Mouse (Mus musculus) kidney, adult 2 months (tissue): ENCODE results near the gene Ube4b. TPM values are rescaled to one million over a fixed set of nuclear protein-coding genes. Genes with fewer than 3 reads are reported as not detected.
A peak's percentile ranks its signal among the peaks of the same experiment; 100 is the strongest.
"Not testable (repeated sequence)": the region's sequence is repeated elsewhere in the genome, so short reads cannot be mapped to it uniquely, and the experiment has no call there.

Source experiments
- DNase-seq: peaks from one replicate; pipeline ENCODE4 v3.0.0; 2021
- H3K27ac ChIP-seq: fragments of 200-500 bp; 2 replicates; pipeline ENCODE4 v1.5.1; 2012; ENCODE audit warnings: low read depth, low read length, control low read depth, inconsistent platforms; ENCODE audit not compliant: insufficient read depth
- H3K27me3 ChIP-seq: fragments of 200-500 bp; replicated peaks from 2 replicates; pipeline ENCODE4 v1.6.1; 2012; ENCODE audit warnings: mild to moderate bottlenecking, moderate library complexity, low read length, inconsistent platforms; ENCODE audit not compliant: control insufficient read depth, insufficient read depth
- H3K36me3 ChIP-seq: fragments of 200-500 bp; 2 replicates; pipeline ENCODE4 v1.6.1; 2012; ENCODE audit warnings: mild to moderate bottlenecking, moderate library complexity, low read length, inconsistent platforms; ENCODE audit not compliant: control insufficient read depth, insufficient read depth
- H3K4me1 ChIP-seq: fragments of 200-500 bp; 2 replicates; pipeline ENCODE4 v1.6.1; 2011; ENCODE audit warnings: low read length; ENCODE audit not compliant: control insufficient read depth, insufficient read depth
- H3K4me3 ChIP-seq: fragments of 200-500 bp; 2 replicates; pipeline ENCODE4 v1.5.1; 2011; ENCODE audit warnings: mild to moderate bottlenecking, low read depth, low read length, control low read depth; ENCODE audit not compliant: insufficient read depth
- CTCF ChIP-seq: fragments of 200-500 bp; conservative IDR thresholded peaks from 2 replicates; pipeline ENCODE4 v1.5.1; 2011; ENCODE audit warnings: low read depth, mild to moderate bottlenecking, control low read depth, low read length, moderate library complexity, mixed read lengths; ENCODE audit not compliant: insufficient read depth, insufficient read length
- POLR2A ChIP-seq: fragments of 200-500 bp; IDR thresholded peaks from one replicate; pipeline ENCODE4 v1.6.1; 2011; ENCODE audit warnings: low read depth, low read length, control low read depth
- WGBS: fragments of 180-500 bp; shearing (Covaris S2); methylation state at CpG from one replicate; pipeline ENCODE4 v1.1.7; 2018; 5-methylcytosine and 5-hydroxymethylcytosine counted together
- polyA plus RNA-seq: library from polyadenylated mRNA; depleted of rRNA; stranded (reverse); fragments of >200 nt; gene quantifications from 2 replicates; pipeline ENCODE4 v1.2.3, GENCODE M21; 2012

Ube4b gene
- polyA plus RNA-seq, 1 experiment: 56.5 TPM

- Histone ChIP-seq H3K27me3 (no peaks in the 10 kb centered on the region), H3K4me1 (no peaks in the 10 kb centered on the region), H3K27ac (no peak overlapping the region), H3K36me3 (no peaks in the 10 kb centered on the region), H3K4me3 (no peak overlapping the region)
- TF ChIP-seq POLR2A: no peak
- TF ChIP-seq CTCF: no peak
- no peak for DNase-seq
- 88% methylated on average over 1 of the region's 1 CpGs for WGBS
Observed at GRCm38 (mm10) chr4:149459425-149459824, 32.9 kb upstream of the Ube4b start.

GRCm38 (mm10) chr4:149458526-149458925 lies 32.0 kb upstream of the Ube4b start:
- Histone ChIP-seq H3K27me3 (no peaks in the 10 kb centered on the region), H3K27ac (no peak overlapping the region), H3K4me3 (no peak overlapping the region), H3K4me1 (no peaks in the 10 kb centered on the region), H3K36me3 (no peaks in the 10 kb centered on the region)
- no peak for TF ChIP-seq POLR2A
- TF ChIP-seq CTCF: no peak
- no peak for DNase-seq
- 74% methylated on average over 5 of the region's 5 CpGs for WGBS

GRCm38 (mm10) chr4:149457831-149458430 lies 31.4 kb upstream of the Ube4b start:
- peak overlapping the region; percentile 68; the same call in 1 of the 2 replicates for H3K27ac ChIP-seq
- H3K27me3 ChIP-seq: no peaks in the 10 kb centered on the region
- no peaks in the 10 kb centered on the region for H3K36me3 ChIP-seq
- H3K4me3 ChIP-seq: no peak overlapping the region
- H3K4me1 ChIP-seq: no peaks in the 10 kb centered on the region
- 46% methylated on average over 6 of the region's 6 CpGs for WGBS
- peak; percentile 84 for DNase-seq
- no peak for TF ChIP-seq CTCF
- no peak for TF ChIP-seq POLR2A

GRCm38 (mm10) chr4:149457163-149457562 lies 30.6 kb upstream of the Ube4b start:
- not testable (repeated sequence) for H3K4me1 ChIP-seq, H3K27ac ChIP-seq, H3K36me3 ChIP-seq, H3K4me3 ChIP-seq, H3K27me3 ChIP-seq, DNase-seq
- WGBS: 88% methylated on average over 27 of the region's 27 CpGs

DNA sequence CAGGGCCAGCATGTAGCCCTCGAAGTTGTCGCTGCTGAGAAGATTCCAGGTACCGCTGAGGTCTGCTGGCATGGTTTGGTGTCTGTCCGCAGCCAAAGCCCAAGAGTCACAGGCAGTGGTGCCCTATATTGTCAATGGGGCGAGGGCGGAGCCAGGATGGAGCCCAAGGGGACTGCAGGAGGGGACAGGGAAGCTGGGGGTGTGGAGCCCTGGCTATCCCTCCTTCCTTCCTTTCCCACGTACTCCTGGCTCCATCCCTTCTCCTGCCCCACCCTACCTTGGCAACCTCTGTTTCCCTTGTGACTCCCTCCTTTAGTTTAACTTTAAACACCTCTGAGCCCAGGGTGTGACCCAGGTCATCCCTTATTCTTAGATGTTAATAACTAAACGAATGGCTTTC lies 28.3 kb upstream of the Ube4b start, which contains the start of gene Rbp7:
Rbp7 (minus strand) TSS at position 100 of the 400 bp plus-strand sequence.
- Histone ChIP-seq H3K27ac (no peak within 1 kb of the TSS), H3K4me1 (no peaks in the 10 kb centered on the region), H3K27me3 (no peaks in the 10 kb centered on the region), H3K4me3 (no peak within 1 kb of the TSS), H3K36me3 (no peaks in the 10 kb centered on the region)
- peak; percentile 56 for DNase-seq
- TF ChIP-seq POLR2A: no peak
- 50% methylated on average over 8 of the region's 8 CpGs for WGBS

DNA sequence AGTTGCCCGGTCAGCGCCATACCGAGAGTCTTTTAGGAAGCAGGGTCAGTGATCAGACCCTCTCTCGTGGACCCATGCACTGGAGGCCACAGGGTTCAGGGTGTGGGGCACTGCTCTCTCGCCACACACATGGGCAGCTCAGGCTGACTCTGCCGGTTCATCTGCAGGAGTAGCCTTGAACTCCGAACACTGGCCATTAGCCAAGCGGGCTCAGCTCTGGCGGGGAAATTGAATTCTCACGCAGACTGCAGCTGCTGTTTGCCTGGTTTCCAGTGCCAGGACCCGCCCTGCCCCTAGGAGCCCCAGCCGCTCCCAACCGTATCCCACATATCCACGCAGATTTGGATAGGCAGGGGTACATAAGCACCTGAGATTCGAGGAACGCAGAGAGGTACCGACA lies 27.7 kb upstream of the Ube4b start:
- H3K27ac ChIP-seq: no peak overlapping the region
- WGBS: 77% methylated on average over 17 of the region's 17 CpGs

GRCm38 (mm10) chr4:149453656-149454055 lies 27.1 kb upstream of the Ube4b start:
- WGBS: 84% methylated on average over 4 of the region's 4 CpGs
- Histone ChIP-seq H3K4me1 (no peaks in the 10 kb centered on the region), H3K27me3 (no peaks in the 10 kb centered on the region), H3K4me3 (no peak overlapping the region), H3K27ac (no peak overlapping the region), H3K36me3 (no peaks in the 10 kb centered on the region)
- peak; percentile 60 for TF ChIP-seq CTCF
- no peak for TF ChIP-seq POLR2A
- peak; percentile 54 for DNase-seq

More for the DNA sequence above, 27.7 kb upstream of the Ube4b start:
- H3K4me3 ChIP-seq: no peak overlapping the region
- DNase-seq: peak; percentile 38
- H3K27me3 ChIP-seq: no peaks in the 10 kb centered on the region
- TF ChIP-seq CTCF (no peak), POLR2A (no peak)
- no peaks in the 10 kb centered on the region for H3K36me3 ChIP-seq
- H3K4me1 ChIP-seq: no peaks in the 10 kb centered on the region

DNA sequence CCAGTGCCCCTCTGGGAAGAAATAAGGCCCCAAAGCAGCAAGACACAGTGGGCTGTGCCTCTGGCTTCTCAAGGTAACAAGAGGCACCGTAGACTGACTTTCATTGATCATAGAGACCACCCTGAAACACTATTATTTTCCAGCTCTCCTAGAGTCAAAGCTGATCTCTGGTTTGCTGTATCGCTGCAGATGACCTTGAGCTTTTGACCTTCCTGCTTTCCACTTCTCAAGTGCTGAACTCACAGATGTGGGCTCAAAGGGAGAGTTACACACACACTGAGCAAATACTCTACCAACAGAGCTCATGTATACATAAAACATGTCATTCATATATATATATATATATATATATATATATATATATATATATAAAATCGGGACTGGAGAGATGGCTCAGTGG lies 24.1 kb upstream of the Ube4b start:
- WGBS: 88% methylated on average over 3 of the region's 3 CpGs
- H3K4me1 ChIP-seq: 0 out of 2 replicates have a peak, but pooled peaks cover 3% of the 10 kb centered on the region
- no peaks in the 10 kb centered on the region for H3K27me3 ChIP-seq

More for the DNA sequence above, 24.1 kb upstream of the Ube4b start:
- no peak overlapping the region for H3K27ac ChIP-seq
- no peaks in the 10 kb centered on the region for H3K36me3 ChIP-seq
- no peak for DNase-seq
- no peak for TF ChIP-seq POLR2A
- no peak for TF ChIP-seq CTCF
- no peak overlapping the region for H3K4me3 ChIP-seq
